Mouse (Mus musculus) heart, embryonic 11.5 days (tissue): Measurements from ENCODE around the gene Gins2. TPM values are rescaled to one million over a fixed set of nuclear protein-coding genes. Genes with fewer than 3 reads are reported as not detected.

Source experiments
- ATAC-seq: fragments of 200-750 bp; cut with Nextera tagmentation; replicated peaks from 2 replicates; pipeline ENCODE4 v1.8.0; 2017; ENCODE audit warnings: moderate library complexity; ENCODE audit not compliant: insufficient number of reproducible peaks, low FRiP score, low TSS enrichment
- H3K27ac ChIP-seq: fragments of 300-500 bp; sonication (generic); 2 replicates; pipeline ENCODE4 v1.5.1; 2014; ENCODE audit warnings: mild to moderate bottlenecking, low read depth, low read length
- H3K27me3 ChIP-seq: fragments of 300-500 bp; sonication (generic); 2 replicates; pipeline ENCODE4 v1.6.1; 2014; ENCODE audit warnings: mild to moderate bottlenecking, low read length, mixed read lengths; ENCODE audit not compliant: control insufficient read depth, insufficient read depth
- H3K36me3 ChIP-seq: fragments of 300-500 bp; sonication (generic); 2 replicates; pipeline ENCODE4 v1.6.1; 2014; ENCODE audit warnings: mild to moderate bottlenecking, low read length, moderate library complexity, mixed read lengths; ENCODE audit not compliant: control insufficient read depth, insufficient read depth
- H3K4me1 ChIP-seq: fragments of 300-500 bp; sonication (generic); 2 replicates; pipeline ENCODE4 v1.6.1; 2014; ENCODE audit warnings: low read length; ENCODE audit not compliant: control insufficient read depth, insufficient read depth
- H3K4me2 ChIP-seq: fragments of 300-500 bp; sonication (generic); 2 replicates; pipeline ENCODE4 v1.6.1; 2014; ENCODE audit warnings: mild to moderate bottlenecking, moderate library complexity
- H3K4me3 ChIP-seq: fragments of 300-500 bp; sonication (generic); 2 replicates; pipeline ENCODE4 v1.5.1; 2014; ENCODE audit warnings: low read depth, low read length
- H3K9ac ChIP-seq: fragments of 300-500 bp; sonication (generic); 2 replicates; pipeline ENCODE4 v1.6.1; 2014; ENCODE audit warnings: mild to moderate bottlenecking, low read depth, low read length, moderate library complexity
- H3K9me3 ChIP-seq: fragments of 300-500 bp; sonication (generic); replicated peaks from 2 replicates; pipeline ENCODE4 v1.6.1; 2016; ENCODE audit warnings: low read length; ENCODE audit not compliant: control insufficient read depth
- WGBS: fragments of 180-500 bp; shearing (Covaris S2); extraction: QIAGEN DNeasy Blood & Tissue Kit; methylation state at CpG from one replicate; pipeline ENCODE4 v1.1.7; 2014; ENCODE audit not compliant: insufficient replicate concordance; 5-methylcytosine and 5-hydroxymethylcytosine counted together
- polyA plus RNA-seq: library from polyadenylated mRNA; unstranded; fragments of >200 nt; fragmentation: Nextera tagmentation; extraction: Ambion mirVana; gene quantifications from 2 replicates; pipeline ENCODE4 v1.2.1, GENCODE M21; 2014

The Gins2 gene
- polyA plus RNA-seq, 1 experiment from 2014 or later = 82.7 TPM

DNA sequence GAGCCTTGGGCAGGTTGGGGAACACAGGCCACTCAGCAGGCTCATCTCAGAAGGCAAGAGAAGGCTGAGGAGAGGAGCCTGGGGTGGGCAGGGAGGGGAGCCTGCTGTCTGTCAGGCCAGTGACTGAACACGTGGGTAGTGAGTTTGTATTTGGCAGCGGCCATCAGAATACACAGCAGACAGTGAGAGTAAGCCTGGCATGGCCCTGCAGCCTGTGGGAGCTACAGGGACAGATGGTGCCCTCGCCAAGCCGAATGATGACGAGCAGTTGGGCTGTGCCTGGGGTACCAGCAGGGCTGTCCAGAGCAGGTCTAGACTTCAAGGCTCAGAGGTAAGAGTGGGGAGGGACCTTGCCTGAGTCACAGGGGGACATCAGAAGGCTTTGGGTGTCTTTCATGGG is 38.2 kb upstream of the Gins2 start:
- WGBS = 78% methylated on average over 5 of the region's 5 CpGs
- Histone ChIP-seq H3K4me2 (no peak overlapping the region), H3K27ac (no peak overlapping the region), H3K36me3 (no peaks in the 10 kb centered on the region), H3K9me3 (no peaks in the 10 kb centered on the region), H3K4me1 (peaks cover 14% of the 10 kb centered on the region), H3K27me3 (peaks cover 4% of the 10 kb centered on the region; the same call in 1 of the 2 replicates), H3K9ac (no peak overlapping the region), H3K4me3 (no peak overlapping the region)
- no peak for ATAC-seq

GRCm38 (mm10) chr8:120626461-120626860 is 37.4 kb upstream of the Gins2 start:
- no peak overlapping the region for H3K4me2 ChIP-seq
- no peak overlapping the region for H3K9ac ChIP-seq
- no peaks in the 10 kb centered on the region for H3K27me3 ChIP-seq
- H3K9me3 ChIP-seq = no peaks in the 10 kb centered on the region
- peaks cover 19% of the 10 kb centered on the region for H3K4me1 ChIP-seq
- H3K36me3 ChIP-seq = no peaks in the 10 kb centered on the region
- 51% methylated on average over 11 of the region's 11 CpGs for WGBS
- no peak overlapping the region for H3K4me3 ChIP-seq
- ATAC-seq = no peak
- no peak overlapping the region for H3K27ac ChIP-seq

DNA sequence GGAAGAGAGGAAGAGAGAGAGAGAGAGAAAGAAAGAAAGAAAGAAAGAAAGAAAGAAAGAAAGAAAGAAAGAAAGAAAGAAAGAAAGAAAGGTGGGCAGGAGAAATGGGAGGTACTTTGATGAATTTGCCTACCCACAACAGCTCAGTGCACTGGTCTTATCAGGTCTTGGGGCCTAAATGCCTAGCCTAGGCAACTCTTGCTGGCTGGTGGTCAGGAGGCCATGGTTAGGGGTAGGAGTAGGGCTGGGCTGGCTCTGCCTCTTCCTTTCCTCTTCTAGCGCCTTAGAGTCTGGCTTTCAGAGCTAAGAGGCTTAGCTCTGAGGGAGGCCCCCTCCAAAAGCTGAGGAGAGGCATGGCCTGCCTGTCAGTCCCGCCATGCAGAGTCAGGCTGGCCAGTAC is 34.5 kb upstream of the Gins2 start:
- no peak overlapping the region for H3K4me2 ChIP-seq
- H3K27me3 ChIP-seq = no peaks in the 10 kb centered on the region
- 46% methylated on average over 2 of the region's 2 CpGs for WGBS
- no peaks in the 10 kb centered on the region for H3K9me3 ChIP-seq
- no peak overlapping the region for H3K27ac ChIP-seq
- no peaks in the 10 kb centered on the region for H3K36me3 ChIP-seq
- ATAC-seq = no peak
- H3K9ac ChIP-seq = no peak overlapping the region
- H3K4me1 ChIP-seq = peaks cover 27% of the 10 kb centered on the region
- no peak overlapping the region for H3K4me3 ChIP-seq

- Histone ChIP-seq H3K4me2 (peak overlapping the region; percentile 9; the same call in 1 of the 2 replicates), H3K9me3 (no peaks in the 10 kb centered on the region), H3K9ac (no peak overlapping the region), H3K4me1 (peaks cover 31% of the 10 kb centered on the region), H3K36me3 (no peaks in the 10 kb centered on the region), H3K27me3 (no peaks in the 10 kb centered on the region), H3K4me3 (no peak overlapping the region), H3K27ac (no peak overlapping the region)
- 49% methylated on average over 14 of the region's 14 CpGs for WGBS
- ATAC-seq = no peak
Measured at GRCm38 (mm10) chr8:120622161-120622560, 33.1 kb upstream of the Gins2 start.

DNA sequence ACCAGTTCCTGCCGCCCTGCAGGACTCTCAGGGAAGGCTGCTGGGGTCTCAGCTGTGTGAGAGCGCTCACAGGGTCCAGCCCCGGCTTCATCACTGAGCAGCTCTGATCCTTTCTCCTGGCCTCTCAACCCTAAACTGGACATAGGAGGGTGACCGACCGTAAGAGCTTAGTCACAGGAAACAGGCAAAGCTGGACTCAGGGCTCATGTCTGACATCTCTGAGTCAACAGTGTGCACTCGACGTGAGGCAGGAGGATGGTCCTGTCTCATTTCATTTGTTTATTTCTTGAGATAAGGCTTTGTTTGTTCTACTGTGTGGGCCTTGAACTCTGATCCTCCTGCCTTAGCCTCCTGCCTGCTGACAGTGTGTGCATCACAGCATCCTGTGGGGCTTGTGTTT is 31.3 kb upstream of the Gins2 start:
- WGBS = 37% methylated on average over 7 of the region's 7 CpGs
- no peaks in the 10 kb centered on the region for H3K9me3 ChIP-seq
- H3K9ac ChIP-seq = no peak overlapping the region
- ATAC-seq = no peak
- no peaks in the 10 kb centered on the region for H3K27me3 ChIP-seq
- H3K36me3 ChIP-seq = no peaks in the 10 kb centered on the region
- no peak overlapping the region for H3K4me3 ChIP-seq
- no peak overlapping the region for H3K4me2 ChIP-seq
- no peak overlapping the region for H3K27ac ChIP-seq
- peaks cover 38% of the 10 kb centered on the region for H3K4me1 ChIP-seq

GRCm38 (mm10) chr8:120619235-120620180 is 30.4 kb upstream of the Gins2 start:
- no peaks in the 10 kb centered on the region for H3K9me3 ChIP-seq
- no peak overlapping the region for H3K9ac ChIP-seq
- 69% methylated on average over 11 of the region's 11 CpGs for WGBS
- H3K36me3 ChIP-seq = no peaks in the 10 kb centered on the region
- no peak overlapping the region for H3K4me2 ChIP-seq
- H3K4me3 ChIP-seq = no peak overlapping the region
- H3K4me1 ChIP-seq = peaks cover 38% of the 10 kb centered on the region
- H3K27ac ChIP-seq = no peak overlapping the region; the same call in 1 of the 2 replicates
- no peaks in the 10 kb centered on the region for H3K27me3 ChIP-seq
- ATAC-seq = no peak

- ATAC-seq = no peak
- Histone ChIP-seq H3K4me1 (peaks cover 32% of the 10 kb centered on the region), H3K9me3 (no peaks in the 10 kb centered on the region), H3K27me3 (no peaks in the 10 kb centered on the region), H3K27ac (no peak overlapping the region), H3K9ac (no peak overlapping the region), H3K36me3 (no peaks in the 10 kb centered on the region), H3K4me3 (no peak overlapping the region), H3K4me2 (no peak overlapping the region)
- WGBS = 2% methylated on average over 6 of the region's 6 CpGs
Measured at GRCm38 (mm10) chr8:120618110-120618509, 29.0 kb upstream of the Gins2 start.

DNA sequence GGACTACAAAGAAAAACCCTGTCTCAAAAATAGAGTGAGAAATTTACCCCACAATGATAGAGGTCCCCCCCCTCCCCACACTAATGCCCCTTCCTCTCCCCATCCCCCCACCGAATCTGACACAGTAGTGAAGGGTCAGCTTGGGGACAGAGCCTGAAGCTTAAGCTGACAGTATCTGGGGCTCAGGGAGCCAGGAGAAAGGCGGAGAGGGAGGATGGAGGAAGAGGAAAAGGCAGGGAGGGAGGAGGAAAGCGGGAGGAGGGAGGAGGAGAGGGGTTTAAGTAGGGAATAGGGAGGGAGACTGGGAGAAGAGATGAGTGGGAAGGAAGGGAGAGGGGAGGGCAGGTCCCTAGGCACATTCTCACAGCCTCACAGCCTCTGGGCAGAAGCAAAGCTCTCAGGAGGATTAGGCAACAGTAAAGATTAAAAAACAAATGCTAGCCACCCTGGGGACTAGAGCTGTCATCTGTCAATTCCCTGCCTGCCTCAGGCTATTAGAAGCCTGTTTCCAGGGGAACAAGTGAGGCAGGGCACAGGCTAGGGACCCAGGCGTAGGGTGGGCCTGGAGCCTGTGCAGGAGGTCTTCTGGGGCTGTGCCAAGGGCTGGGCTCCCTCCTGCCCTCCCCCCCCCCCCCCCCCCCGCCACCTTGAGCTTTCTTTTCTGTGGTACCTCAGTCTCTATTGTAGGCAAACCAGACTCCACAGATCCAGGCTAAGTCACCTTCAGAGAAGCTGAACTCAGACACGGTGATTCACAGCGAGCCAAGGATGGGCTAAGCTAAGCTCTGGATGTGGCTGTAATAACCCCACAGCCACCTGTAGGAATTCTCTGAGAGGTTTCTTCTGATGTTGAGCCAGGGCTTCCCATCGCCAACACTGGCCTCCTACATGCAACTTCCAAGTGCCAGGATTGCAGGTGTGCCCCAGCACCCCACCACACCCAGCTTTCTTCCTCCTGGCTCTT is 27.8 kb upstream of the Gins2 start:
- Histone ChIP-seq H3K36me3 (no peaks in the 10 kb centered on the region), H3K4me2 (no peak overlapping the region), H3K9me3 (no peaks in the 10 kb centered on the region), H3K9ac (no peak overlapping the region), H3K27me3 (no peaks in the 10 kb centered on the region), H3K4me3 (no peak overlapping the region), H3K27ac (no peak overlapping the region), H3K4me1 (peaks cover 29% of the 10 kb centered on the region)
- ATAC-seq = peak; percentile 27; the same call in 1 of the 2 replicates
- 38% methylated on average over 7 of the region's 8 CpGs for WGBS
